Mouse (Mus musculus): ENCODE data around the gene Ing5. TPM values are rescaled to one million over a fixed set of nuclear protein-coding genes. Genes with fewer than 3 reads are reported as not detected.

The Ing5 gene
- total RNA-seq, 1 experiment from 2014 or later = 20.0 TPM

Other genes starting within 250 kb of the Ing5 start
- gene Stk25, start 145.3 kb upstream of the Ing5 start, total RNA-seq (2021) = 98.3 and 156 TPM in 2 replicates
- 10.9 and 12.6 TPM in 2 replicates for gene Bok, start 118.3 kb upstream of the Ing5 start, total RNA-seq (2021)
- gene Atg4b, start 52.5 kb upstream of the Ing5 start, total RNA-seq (2021) = 63.3 and 88.0 TPM in 2 replicates
- gene Thap4, start 49.1 kb upstream of the Ing5 start, total RNA-seq (2021) = 58.4 and 59.2 TPM in 2 replicates
- gene Dtymk, start 2.0 kb upstream of the Ing5 start, total RNA-seq (2021) = 77.9 and 86.1 TPM in 2 replicates
- 50.2 and 61.4 TPM in 2 replicates for gene D2hgdh, start 20.9 kb downstream of the Ing5 start, total RNA-seq (2021)
- not detected in 2 replicates for gene Gal3st2, start 57.3 kb downstream of the Ing5 start, total RNA-seq (2021)
- gene Gal3st2b, start 114.3 kb downstream of the Ing5 start, total RNA-seq (2021) = 0.12 TPM in 1 of 2 replicates, not detected in the other
- gene Gal3st2c, start 186.5 kb downstream of the Ing5 start, total RNA-seq (2021) = 0.09 and 0.14 TPM in 2 replicates
- gene Neu4, start 216.5 kb downstream of the Ing5 start, total RNA-seq (2021) = not detected in 2 replicates
- gene Pdcd1, start 248.6 kb downstream of the Ing5 start, total RNA-seq (2021) = not detected in 2 replicates

Data from adrenal gland, postnatal 25 days (tissue).